Mouse (Mus musculus) ES-E14 (cell line): Measurements from ENCODE around the gene Ffar2. TPM values are rescaled to one million over a fixed set of nuclear protein-coding genes. Genes with fewer than 3 reads are reported as not detected.

Source experiments
- DNase-seq: peaks from one replicate; pipeline ENCODE4 v3.0.0-alpha.2; 2013; ENCODE audit warnings: low read depth, low spot score
- H3K27ac ChIP-seq: 2 replicates; pipeline ENCODE4 v1.5.1; 2012; ENCODE audit warnings: low read depth, mild to moderate bottlenecking, low read length, moderate library complexity, mixed read lengths; ENCODE audit not compliant: poor library complexity, insufficient read depth, severe bottlenecking
- H3K36me3 ChIP-seq: 2 replicates; pipeline ENCODE4 v1.6.1; 2012; ENCODE audit warnings: mild to moderate bottlenecking, low read length, moderate library complexity, mixed read lengths; ENCODE audit not compliant: control insufficient read depth, poor library complexity, insufficient read depth, severe bottlenecking
- H3K4me1 ChIP-seq, 2 experiments: fragments of 150-350 bp in 1 of 2; sonication (generic) in 1 of 2; 2 replicates each; pipeline ENCODE4 v1.6.1; 2012; ENCODE audit warnings: low read length in 2 of 2, mild to moderate bottlenecking in 1 of 2, mixed read lengths in 1 of 2; ENCODE audit not compliant: control insufficient read depth in 2 of 2, insufficient read depth in 2 of 2, poor library complexity in 1 of 2
- H3K4me3 ChIP-seq, 2 experiments: fragments of 150-350 bp in 1 of 2; sonication (generic) in 1 of 2; 2 replicates each; pipeline ENCODE4 v1.5.1; 2012; ENCODE audit warnings: low read length in 2 of 2, low read depth in 1 of 2, mild to moderate bottlenecking in 1 of 2, mixed read lengths in 1 of 2; ENCODE audit not compliant: insufficient read depth in 1 of 2, poor library complexity in 1 of 2, severe bottlenecking in 1 of 2
- H3K9ac ChIP-seq: 2 replicates; pipeline ENCODE4 v1.6.1; 2012; ENCODE audit warnings: low read depth, mild to moderate bottlenecking, low read length, mixed read lengths; ENCODE audit not compliant: poor library complexity, insufficient read depth, severe bottlenecking
- H3K9me3 ChIP-seq: fragments of 150-350 bp; sonication (generic); 2 replicates; pipeline ENCODE4 v1.6.1; 2012; ENCODE audit warnings: low read depth, mild to moderate bottlenecking, low read length; ENCODE audit not compliant: control insufficient read depth, insufficient read depth
- CHD2 ChIP-seq: IDR thresholded peaks from 2 replicates; pipeline ENCODE4 v1.6.1; 2014; ENCODE audit warnings: mild to moderate bottlenecking, low read depth, low read length, inconsistent platforms
- HCFC1 ChIP-seq: IDR thresholded peaks from 2 replicates; pipeline ENCODE4 v1.6.1; 2012; ENCODE audit warnings: low read length, inconsistent platforms, borderline replicate concordance; ENCODE audit not compliant: insufficient read depth
- ZNF384 ChIP-seq: IDR thresholded peaks from 2 replicates; pipeline ENCODE4 v1.6.1; 2012; ENCODE audit warnings: low read depth, low read length, inconsistent platforms
- in situ Hi-C, 2 experiments: fragments of 600-800 bp; cut with MboI; formaldehyde crosslinking; loops; one replicate each; pipeline ENCODE4 v1.15.1; 2025; ENCODE audit warnings: low sequenced_read_pairs in 2 of 2, inconsistent platforms in 1 of 2; ENCODE audit not compliant: unreplicated experiment in 2 of 2
- total RNA-seq: library from RNA; depleted of rRNA; stranded (reverse); fragments of 300-350 nt; gene quantifications from 2 replicates; pipeline ENCODE4 v1.2.3, GENCODE M21; 2012; rRNA removed

Gene Ffar2
- total RNA-seq, 1 experiment: not detected

GRCm38 (mm10) chr7:30769236-30769635 lies 54.3 kb downstream of the Ffar2 start:
- H3K4me1 ChIP-seq: peaks cover 0 to 11% of the 10 kb centered on the region in 2 experiments; a peak in 2 of 4 replicates
- no peak for DNase-seq
- H3K9ac ChIP-seq: no peak overlapping the region
- no peaks in the 10 kb centered on the region for H3K36me3 ChIP-seq
- H3K4me3 ChIP-seq: no peak overlapping the region
- H3K27ac ChIP-seq: no peak overlapping the region
- no peaks in the 10 kb centered on the region for H3K9me3 ChIP-seq
- no peak for TF ChIP-seq CHD2
- no peak for TF ChIP-seq HCFC1
- TF ChIP-seq ZNF384: no peak
- in situ Hi-C loops: no loop called here

Other genes with a start within 250 kb of the Ffar2 start
- gene Kmt2b, start 235.0 kb downstream of the Ffar2 start, total RNA-seq: 73.7 and 98.6 TPM in 2 replicates
- 20.8 and 24.6 TPM in 2 replicates for gene Zbtb32, start 224.9 kb downstream of the Ffar2 start, total RNA-seq
- 1.8 and 2.5 TPM in 2 replicates for gene Upk1a, start 210.9 kb downstream of the Ffar2 start, total RNA-seq
- gene Cox6b1, start 197.6 kb downstream of the Ffar2 start, total RNA-seq: 478 and 576 TPM in 2 replicates
- 1.5 and 2.1 TPM in 2 replicates for gene Etv2, start 187.9 kb downstream of the Ffar2 start, total RNA-seq
- 66.5 and 86.0 TPM in 2 replicates for gene Rbm42, start 173.5 kb downstream of the Ffar2 start, total RNA-seq
- gene Haus5, start 158.8 kb downstream of the Ffar2 start, total RNA-seq: 25.1 and 41.4 TPM in 2 replicates
- gene Pmis2, start 152.2 kb downstream of the Ffar2 start, total RNA-seq: 0.36 and 0.37 TPM in 2 replicates
- gene 2200002J24Rik, start 124.8 kb downstream of the Ffar2 start, total RNA-seq: 1.1 and 2.4 TPM in 2 replicates
- 1.4 and 5.0 TPM in 2 replicates for gene Atp4a, start 111.6 kb downstream of the Ffar2 start, total RNA-seq
- gene Tmem147, start 94.2 kb downstream of the Ffar2 start, total RNA-seq: 137 and 155 TPM in 2 replicates
- not detected in 2 replicates for gene Gapdhs, start 80.1 kb downstream of the Ffar2 start, total RNA-seq
- 9.8 and 20.8 TPM in 2 replicates for gene Sbsn, start 72.3 kb downstream of the Ffar2 start, total RNA-seq
- gene Dmkn, start 60.0 kb downstream of the Ffar2 start, total RNA-seq: 1.9 and 4.9 TPM in 2 replicates
- 3.2 and 4.9 TPM in 2 replicates for gene Krtdap, start 35.9 kb downstream of the Ffar2 start, total RNA-seq
- 1.0 and 1.2 TPM in 2 replicates for gene Ffar3, start 32.4 kb upstream of the Ffar2 start, total RNA-seq
- gene Ffar1, start 37.8 kb upstream of the Ffar2 start, total RNA-seq: 0.04 and 0.16 TPM in 2 replicates
- gene Cd22, start 56.6 kb upstream of the Ffar2 start, total RNA-seq: 0.16 and 0.45 TPM in 2 replicates
- gene Mag, start 91.1 kb upstream of the Ffar2 start, total RNA-seq: 0.22 and 0.37 TPM in 2 replicates
- not detected in 2 replicates for gene Hamp2, start 100.9 kb upstream of the Ffar2 start, total RNA-seq
- not detected in 2 replicates for gene Hamp, start 120.3 kb upstream of the Ffar2 start, total RNA-seq
- 30.2 and 32.1 TPM in 2 replicates for gene Usf2, start 133.0 kb upstream of the Ffar2 start, total RNA-seq
- gene Lsr, start 149.7 kb upstream of the Ffar2 start, total RNA-seq: 54.6 and 102 TPM in 2 replicates
- gene Fam187b, start 150.0 kb upstream of the Ffar2 start, total RNA-seq: 0.67 and 1.6 TPM in 2 replicates
- 9.6 and 16.0 TPM in 2 replicates for gene Fxyd5, start 218.7 kb upstream of the Ffar2 start, total RNA-seq
- gene Fxyd7, start 227.7 kb upstream of the Ffar2 start, total RNA-seq: not detected in 2 replicates
- 1.4 TPM in 1 of 2 replicates, not detected in the other for gene Fxyd1, start 233.4 kb upstream of the Ffar2 start, total RNA-seq
- 0.16 and 0.18 TPM in 2 replicates for gene Lgi4, start 235.6 kb upstream of the Ffar2 start, total RNA-seq